Mouse (Mus musculus) hindbrain, embryonic 11.5 days (tissue): ENCODE results near the gene Abcd3. TPM values are rescaled to one million over a fixed set of nuclear protein-coding genes. Genes with fewer than 3 reads are reported as not detected.
"Not testable (repeated sequence)": the region's sequence is repeated elsewhere in the genome, so short reads cannot be mapped to it uniquely, and the experiment has no call there.

Source experiments
- ATAC-seq: fragments of 200-750 bp; cut with Nextera tagmentation; 2 replicates; pipeline ENCODE4 v1.8.0; 2017; ENCODE audit warnings: mild to moderate bottlenecking, moderate TSS enrichment, moderate library complexity; ENCODE audit not compliant: low FRiP score
- DNase-seq: peaks from one replicate; pipeline ENCODE4 v3.0.0-alpha.2; 2015; ENCODE audit warnings: low spot score
- H3K27ac ChIP-seq: fragments of 300-500 bp; sonication (generic); 2 replicates; pipeline ENCODE4 v1.5.1; 2014; ENCODE audit warnings: mild to moderate bottlenecking, low read depth, low read length
- H3K27me3 ChIP-seq: fragments of 300-500 bp; sonication (generic); 2 replicates; pipeline ENCODE4 v1.6.1; 2014; ENCODE audit warnings: mild to moderate bottlenecking, low read length, moderate library complexity, mixed read lengths; ENCODE audit not compliant: control insufficient read depth, insufficient read depth
- H3K36me3 ChIP-seq: fragments of 300-500 bp; sonication (generic); 2 replicates; pipeline ENCODE4 v1.6.1; 2014; ENCODE audit warnings: mild to moderate bottlenecking, low read length, moderate library complexity, mixed read lengths; ENCODE audit not compliant: control insufficient read depth, insufficient read depth
- H3K4me1 ChIP-seq: fragments of 300-500 bp; sonication (generic); replicated peaks from 2 replicates; pipeline ENCODE4 v1.6.1; 2014; ENCODE audit warnings: low read length, mixed read lengths; ENCODE audit not compliant: control insufficient read depth, insufficient read depth
- H3K4me2 ChIP-seq: fragments of 300-500 bp; sonication (generic); replicated peaks from 2 replicates; pipeline ENCODE4 v1.6.1; 2014; ENCODE audit warnings: mild to moderate bottlenecking, low read depth, low read length
- H3K4me3 ChIP-seq: fragments of 300-500 bp; sonication (generic); 2 replicates; pipeline ENCODE4 v1.5.1; 2014; ENCODE audit warnings: low read depth, low read length
- H3K9ac ChIP-seq: fragments of 300-500 bp; sonication (generic); 2 replicates; pipeline ENCODE4 v1.6.1; 2014; ENCODE audit warnings: low read depth, low read length
- H3K9me3 ChIP-seq: fragments of 300-500 bp; sonication (generic); 2 replicates; pipeline ENCODE4 v1.6.1; 2016; ENCODE audit warnings: low read length; ENCODE audit not compliant: control insufficient read depth
- WGBS: fragments of 180-500 bp; shearing (Covaris S2); extraction: QIAGEN DNeasy Blood & Tissue Kit; methylation state at CpG from one replicate; pipeline ENCODE4 v1.1.7; 2014; 5-methylcytosine and 5-hydroxymethylcytosine counted together
- polyA plus RNA-seq: library from polyadenylated mRNA; unstranded; fragments of >200 nt; fragmentation: Nextera tagmentation; extraction: Ambion mirVana; gene quantifications from 2 replicates; pipeline ENCODE4 v1.2.1, GENCODE M21; 2014

Abcd3 gene
- polyA plus RNA-seq, 1 experiment from 2014 or later: 62.6 TPM

DNA sequence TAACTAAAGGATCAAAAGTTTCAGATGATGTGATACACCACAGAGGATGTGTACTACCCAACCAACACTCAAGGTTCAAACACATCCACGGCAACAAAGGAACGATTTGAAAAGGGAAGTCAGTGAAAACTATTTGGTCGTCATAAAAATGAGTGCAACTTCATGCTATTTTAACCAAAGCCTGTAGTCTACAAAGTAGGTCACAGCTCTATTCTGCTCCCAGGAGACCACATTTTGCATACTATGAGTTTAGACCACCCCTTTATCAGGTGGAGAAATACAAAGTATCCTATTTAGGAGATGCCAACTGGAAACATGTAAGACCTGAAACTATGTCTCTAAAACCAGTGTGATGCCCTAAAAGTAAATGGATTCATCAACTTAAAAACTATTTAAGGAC is 6.9 kb downstream of the Abcd3 start:
- no peak overlapping the region for H3K4me2 ChIP-seq
- WGBS: 81% methylated on average over 3 of the region's 3 CpGs
- no peaks in the 10 kb centered on the region for H3K4me1 ChIP-seq
- no peaks in the 10 kb centered on the region for H3K9me3 ChIP-seq
- H3K27ac ChIP-seq: no peak overlapping the region
- no peaks in the 10 kb centered on the region for H3K36me3 ChIP-seq
- ATAC-seq: no peak
- no peak overlapping the region for H3K9ac ChIP-seq
- H3K4me3 ChIP-seq: no peak overlapping the region
- DNase-seq: no peak
- no peaks in the 10 kb centered on the region for H3K27me3 ChIP-seq

GRCm38 (mm10) chr3:121794214-121794613 is 20.9 kb downstream of the Abcd3 start:
- Histone ChIP-seq H3K9ac (no peak overlapping the region), H3K36me3 (no peaks in the 10 kb centered on the region), H3K9me3 (no peaks in the 10 kb centered on the region), H3K4me2 (no peak overlapping the region), H3K4me1 (no peaks in the 10 kb centered on the region), H3K4me3 (no peak overlapping the region), H3K27ac (no peak overlapping the region), H3K27me3 (no peaks in the 10 kb centered on the region)
- 65% methylated on average over 2 of the region's 2 CpGs for whole genome bisulfite sequencing
- DNase-seq (no peak), ATAC-seq (no peak)

DNA sequence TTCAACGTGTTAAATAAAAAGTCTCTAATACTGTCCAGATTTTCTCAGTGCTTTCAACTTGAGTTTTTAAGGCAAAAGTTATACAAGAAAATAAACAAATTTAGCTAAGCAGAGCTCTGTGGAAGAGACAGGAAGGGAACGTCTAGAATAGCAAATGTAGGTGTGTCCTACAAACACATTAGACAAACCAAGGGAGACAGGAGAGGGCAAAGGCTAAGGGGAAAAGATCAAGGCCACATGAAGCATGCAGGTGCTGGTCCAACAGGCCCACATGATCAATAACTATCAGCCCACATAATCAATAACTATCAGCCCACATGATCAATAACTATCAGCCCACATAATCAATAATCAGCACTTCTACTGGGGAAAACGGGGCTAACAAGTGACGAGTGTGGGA is 22.9 kb downstream of the Abcd3 start:
- no peaks in the 10 kb centered on the region for H3K9me3 ChIP-seq
- no peak for ATAC-seq
- H3K4me3 ChIP-seq: no peak overlapping the region
- WGBS: 86% methylated on average over 4 of the region's 4 CpGs
- DNase-seq: no peak
- no peaks in the 10 kb centered on the region for H3K27me3 ChIP-seq
- H3K27ac ChIP-seq: no peak overlapping the region
- no peak overlapping the region for H3K9ac ChIP-seq
- no peaks in the 10 kb centered on the region for H3K4me1 ChIP-seq
- H3K36me3 ChIP-seq: no peaks in the 10 kb centered on the region
- no peak overlapping the region for H3K4me2 ChIP-seq

DNA sequence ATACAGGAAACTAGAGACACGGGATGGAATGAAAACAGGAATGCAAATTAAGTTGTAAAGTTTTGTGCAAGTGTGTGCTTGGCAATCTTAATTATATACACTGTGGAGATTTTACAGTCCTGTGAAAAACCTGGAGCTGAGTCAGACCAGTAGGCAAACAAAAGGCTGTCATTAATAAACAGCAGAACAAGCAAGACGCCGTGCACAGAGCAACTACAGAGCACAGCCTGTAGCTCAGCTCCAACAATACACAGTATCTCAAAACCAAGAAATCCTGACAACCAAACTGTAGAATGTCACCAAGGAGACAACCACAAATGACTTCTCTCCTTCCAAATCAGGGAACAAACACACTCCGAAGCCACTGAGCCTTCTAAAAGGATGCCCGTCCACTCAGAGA is 24.7 kb downstream of the Abcd3 start:
- no peaks in the 10 kb centered on the region for H3K4me1 ChIP-seq
- H3K4me3 ChIP-seq: no peak overlapping the region
- no peak overlapping the region for H3K9ac ChIP-seq
- H3K27me3 ChIP-seq: no peaks in the 10 kb centered on the region
- no peak overlapping the region for H3K27ac ChIP-seq
- H3K4me2 ChIP-seq: no peak overlapping the region
- no peaks in the 10 kb centered on the region for H3K36me3 ChIP-seq
- 62% methylated on average over 5 of the region's 5 CpGs for WGBS
- peak; percentile 54; the same call in 1 of the 2 replicates for ATAC-seq
- no peaks in the 10 kb centered on the region for H3K9me3 ChIP-seq
- no peak for DNase-seq

GRCm38 (mm10) chr3:121789790-121790189 is 25.3 kb downstream of the Abcd3 start:
- H3K27ac ChIP-seq: no peak overlapping the region
- DNase-seq: no peak

DNA sequence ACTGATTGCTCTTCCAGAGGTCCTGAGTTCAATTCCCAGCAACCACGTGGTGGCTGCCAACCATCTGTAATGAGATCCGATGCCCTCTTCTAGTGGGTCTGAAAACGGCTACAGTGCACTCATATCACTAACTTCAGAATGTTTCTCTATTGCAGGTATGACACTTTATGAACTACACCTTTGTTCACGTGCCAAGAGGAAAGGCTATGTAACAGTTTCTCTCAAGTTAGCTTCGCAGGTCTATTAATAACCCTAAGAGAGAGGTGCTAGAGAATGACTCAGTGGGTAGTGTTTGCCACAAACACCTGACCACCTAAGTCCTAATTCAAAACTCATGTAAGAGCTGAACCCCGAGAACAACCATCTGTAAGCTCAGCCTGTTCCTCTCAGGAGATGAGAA is 32.1 kb downstream of the Abcd3 start:
- no peaks in the 10 kb centered on the region for H3K9me3 ChIP-seq
- no peaks in the 10 kb centered on the region for H3K4me1 ChIP-seq
- H3K27ac ChIP-seq: no peak overlapping the region
- H3K36me3 ChIP-seq: no peaks in the 10 kb centered on the region
- ATAC-seq: no peak
- no peaks in the 10 kb centered on the region for H3K27me3 ChIP-seq
- H3K4me3 ChIP-seq: no peak overlapping the region
- H3K9ac ChIP-seq: no peak overlapping the region
- 92% methylated on average over 6 of the region's 6 CpGs for WGBS
- no peak overlapping the region for H3K4me2 ChIP-seq
- DNase-seq: no peak

More at GRCm38 (mm10) chr3:121789790-121790189, 25.3 kb downstream of the Abcd3 start:
- Histone ChIP-seq H3K4me2 (no peak overlapping the region), H3K36me3 (no peaks in the 10 kb centered on the region), H3K27me3 (no peaks in the 10 kb centered on the region), H3K4me1 (no peaks in the 10 kb centered on the region), H3K4me3 (no peak overlapping the region), H3K9me3 (no peaks in the 10 kb centered on the region), H3K9ac (no peak overlapping the region)
- 79% methylated on average over 5 of the region's 5 CpGs for WGBS
- no peak for ATAC-seq

- Histone ChIP-seq H3K27ac (no peak overlapping the region), H3K27me3 (no peaks in the 10 kb centered on the region), H3K9ac (no peak overlapping the region), H3K4me1 (no peaks in the 10 kb centered on the region), H3K4me2 (no peak overlapping the region), H3K9me3 (no peaks in the 10 kb centered on the region), H3K36me3 (no peaks in the 10 kb centered on the region), H3K4me3 (no peak overlapping the region)
- ATAC-seq (no peak), DNase-seq (peak; percentile 62)
- WGBS: 49% methylated on average over 7 of the region's 7 CpGs
Measured at GRCm38 (mm10) chr3:121777943-121778342, 37.2 kb downstream of the Abcd3 start.

- not testable (repeated sequence) for H3K36me3 ChIP-seq, DNase-seq, H3K4me1 ChIP-seq, H3K4me3 ChIP-seq, H3K4me2 ChIP-seq, H3K9ac ChIP-seq, H3K9me3 ChIP-seq, H3K27me3 ChIP-seq, ATAC-seq, H3K27ac ChIP-seq
- WGBS: 99% methylated on average over 3 of the region's 4 CpGs
Measured at GRCm38 (mm10) chr3:121773336-121773735, 41.8 kb downstream of the Abcd3 start.

GRCm38 (mm10) chr3:121768770-121769169 is 46.3 kb downstream of the Abcd3 start:
- no peak overlapping the region for H3K4me3 ChIP-seq
- no peaks in the 10 kb centered on the region for H3K27me3 ChIP-seq
- no peak overlapping the region for H3K4me2 ChIP-seq
- H3K9ac ChIP-seq: no peak overlapping the region
- ATAC-seq: no peak
- no peak overlapping the region for H3K27ac ChIP-seq
- H3K9me3 ChIP-seq: no peaks in the 10 kb centered on the region
- no peaks in the 10 kb centered on the region for H3K4me1 ChIP-seq
- no peak for DNase-seq
- H3K36me3 ChIP-seq: no peaks in the 10 kb centered on the region
- WGBS: 94% methylated on average over 3 of the region's 3 CpGs
